Mouse (Mus musculus) forebrain, postnatal 0 days (tissue): ENCODE measurements around the gene Mgat4e. TPM values are rescaled to one million over a fixed set of nuclear protein-coding genes. Genes with fewer than 3 reads are reported as not detected.

Experiments
- ATAC-seq: fragments of 200-750 bp; cut with Nextera tagmentation; 2 replicates; pipeline ENCODE4 v1.8.0; 2017; ENCODE audit warnings: mild to moderate bottlenecking, moderate library complexity
- DNase-seq: peaks from one replicate; pipeline ENCODE4 v3.0.0-alpha.2; 2015
- H3K27ac ChIP-seq: fragments of 300-500 bp; sonication (generic); 2 replicates; pipeline ENCODE4 v1.5.1; 2014; ENCODE audit warnings: low read depth, mild to moderate bottlenecking, antibody characterized with exemption, low read length, moderate library complexity, mixed read lengths
- H3K27me3 ChIP-seq: fragments of 300-500 bp; sonication (generic); 2 replicates; pipeline ENCODE4 v1.6.1; 2014; ENCODE audit warnings: mild to moderate bottlenecking, low read length, mixed read lengths; ENCODE audit not compliant: insufficient read depth
- H3K36me3 ChIP-seq: fragments of 300-500 bp; sonication (generic); 2 replicates; pipeline ENCODE4 v1.6.1; 2014; ENCODE audit warnings: mild to moderate bottlenecking, moderate library complexity; ENCODE audit not compliant: insufficient read depth
- H3K4me1 ChIP-seq: fragments of 300-500 bp; sonication (generic); 2 replicates; pipeline ENCODE4 v1.6.1; 2014; ENCODE audit warnings: antibody characterized with exemption; ENCODE audit not compliant: insufficient read depth
- H3K4me2 ChIP-seq: fragments of 300-500 bp; sonication (generic); 2 replicates; pipeline ENCODE4 v1.6.1; 2014; ENCODE audit warnings: low read depth, mild to moderate bottlenecking, moderate library complexity
- H3K4me3 ChIP-seq: fragments of 300-500 bp; sonication (generic); 2 replicates; pipeline ENCODE4 v1.5.1; 2014; ENCODE audit warnings: low read depth, low read length, mixed read lengths
- H3K9ac ChIP-seq: fragments of 300-500 bp; sonication (generic); 2 replicates; pipeline ENCODE4 v1.6.1; 2014; ENCODE audit warnings: mild to moderate bottlenecking
- H3K9me3 ChIP-seq: fragments of 300-500 bp; sonication (generic); 2 replicates; pipeline ENCODE4 v1.6.1; 2016; ENCODE audit warnings: low read length
- CTCF ChIP-seq: sonication (generic); IDR thresholded peaks from 2 replicates; pipeline ENCODE4 v1.5.1; 2016; ENCODE audit warnings: antibody characterized with exemption, control low read depth, low read depth
- WGBS: fragments of 180-500 bp; shearing (Covaris S2); extraction: QIAGEN DNeasy Blood & Tissue Kit; methylation state at CpG from one replicate; pipeline ENCODE4 v1.1.7; 2014; 5-methylcytosine and 5-hydroxymethylcytosine counted together
- polyA plus RNA-seq: library from polyadenylated mRNA; unstranded; fragments of >200 nt; fragmentation: Nextera tagmentation; extraction: Ambion mirVana; gene quantifications from 2 replicates; pipeline ENCODE4 v1.2.1, GENCODE M21; 2015
- total RNA-seq: library from RNA; depleted of rRNA; stranded (reverse); fragments of >200 nt; gene quantifications from 2 replicates; pipeline ENCODE4 v1.2.3, GENCODE M21; 2014

Gene Mgat4e
- total and polyA plus RNA-seq, 2 experiments from 2014 or later = not detected

DNA sequence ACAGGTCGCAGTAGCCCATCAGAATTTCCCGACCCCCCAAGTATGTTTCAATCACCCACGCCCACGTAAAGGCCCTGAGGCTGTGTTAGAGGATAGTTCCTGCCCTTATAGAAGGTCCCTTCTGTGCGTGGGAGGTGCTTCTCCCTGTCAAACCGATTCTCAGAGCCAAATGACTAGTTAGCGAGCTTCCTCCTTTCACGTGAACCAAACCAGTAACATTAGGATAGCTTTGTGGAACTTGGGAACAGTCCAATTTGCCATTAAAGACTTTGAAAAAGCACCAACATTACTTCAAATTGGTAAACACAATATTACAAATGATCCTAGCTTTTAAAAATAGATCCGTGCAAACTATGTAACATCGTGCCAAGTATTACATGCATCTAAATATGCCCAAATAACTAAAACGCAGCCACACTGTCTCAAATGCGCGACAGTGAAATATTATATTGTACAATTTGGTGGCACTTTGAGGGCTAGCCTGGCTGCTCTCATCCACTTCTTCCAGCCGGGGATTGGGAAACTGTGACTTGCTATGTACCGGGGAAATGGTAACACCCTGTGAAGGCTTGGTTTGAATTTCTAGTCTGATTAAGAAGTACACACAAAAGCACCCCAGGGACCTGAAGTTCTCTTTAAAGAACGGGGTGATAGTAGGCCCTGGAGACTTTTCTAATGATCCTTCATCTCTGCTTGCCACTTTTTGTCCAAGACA lies 35.4 kb downstream of the Mgat4e start:
- DNase-seq (peak; percentile 21), ATAC-seq (no peak)
- Histone ChIP-seq H3K36me3 (0 out of 2 replicates have a peak, but pooled peaks cover 4% of the 10 kb centered on the region), H3K27me3 (peaks cover 8% of the 10 kb centered on the region), H3K4me3 (peak overlapping the region; percentile 34; the same call in 1 of the 2 replicates), H3K9ac (no peak overlapping the region), H3K27ac (no peak overlapping the region), H3K4me2 (peak overlapping the region; percentile 68; the same call in 1 of the 2 replicates), H3K4me1 (peaks cover 8% of the 10 kb centered on the region), H3K9me3 (no peaks in the 10 kb centered on the region)
- 32% methylated on average over 16 of the region's 16 CpGs for WGBS
- TF ChIP-seq CTCF = no peak

DNA sequence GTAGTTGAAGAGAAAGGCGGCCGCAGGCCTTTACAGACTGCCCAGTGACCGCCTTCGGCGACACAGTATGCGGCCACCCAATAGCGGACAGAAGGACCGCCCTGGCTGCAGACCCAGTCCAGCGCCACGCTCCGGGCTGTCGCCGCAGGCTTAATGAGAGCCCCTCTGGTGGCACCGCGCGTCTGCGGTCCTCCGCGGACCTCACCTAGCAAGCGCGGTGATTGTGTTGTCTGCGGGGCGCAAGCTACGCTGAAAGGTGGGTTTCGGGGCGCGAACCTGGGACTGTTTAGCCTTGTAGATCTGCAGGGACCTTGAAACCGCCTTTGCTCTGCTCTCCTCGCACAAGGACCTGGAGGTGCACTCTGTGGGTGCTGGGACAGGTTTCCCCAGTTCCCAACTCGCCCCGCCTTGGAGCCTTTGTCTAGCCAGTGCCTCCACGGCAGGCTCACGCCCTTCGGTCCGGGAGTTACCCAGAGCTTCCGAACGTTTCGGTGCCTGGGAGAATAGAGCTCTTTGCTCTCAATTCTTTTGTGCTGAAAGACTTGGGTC lies 36.1 kb downstream of the Mgat4e start:
- Histone ChIP-seq H3K4me2 (peak overlapping the region; percentile 68), H3K4me1 (peaks cover 8% of the 10 kb centered on the region), H3K4me3 (peak overlapping the region; percentile 34), H3K9me3 (no peaks in the 10 kb centered on the region), H3K9ac (peak overlapping the region; percentile 46), H3K27ac (no peak overlapping the region), H3K27me3 (peaks cover 8% of the 10 kb centered on the region), H3K36me3 (0 out of 2 replicates have a peak, but pooled peaks cover 5% of the 10 kb centered on the region)
- ATAC-seq = peak; percentile 48; the same call in 1 of the 2 replicates
- peak; percentile 34 for DNase-seq
- no peak for TF ChIP-seq CTCF
- under 1% methylated on average over 38 of the region's 38 CpGs for WGBS

DNA sequence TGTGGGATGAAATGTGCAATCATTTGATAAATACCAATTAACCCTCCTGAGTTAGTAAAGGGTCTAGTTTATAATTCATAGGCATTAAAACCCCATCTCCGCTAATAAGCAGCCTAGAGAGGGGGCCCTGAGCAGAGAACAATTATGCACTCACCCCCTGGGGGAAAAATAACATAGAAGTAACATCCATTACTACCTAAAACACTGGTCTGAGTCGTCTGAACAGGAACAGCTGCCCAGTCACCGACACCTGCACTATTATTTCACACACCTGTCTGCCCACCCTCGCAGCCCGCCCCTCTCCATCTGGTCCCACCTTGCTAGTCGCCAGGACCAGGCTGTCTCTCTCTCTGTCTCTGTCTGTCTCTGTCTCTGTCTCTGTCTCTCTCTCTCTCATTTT lies 36.9 kb downstream of the Mgat4e start:
- DNase-seq = no peak
- TF ChIP-seq CTCF = no peak
- 52% methylated on average over 6 of the region's 6 CpGs for WGBS
- Histone ChIP-seq H3K36me3 (0 out of 2 replicates have a peak, but pooled peaks cover 12% of the 10 kb centered on the region), H3K9ac (no peak overlapping the region), H3K4me3 (no peak overlapping the region), H3K27me3 (peaks cover 8% of the 10 kb centered on the region), H3K9me3 (no peaks in the 10 kb centered on the region), H3K27ac (no peak overlapping the region), H3K4me2 (no peak overlapping the region), H3K4me1 (peaks cover 8% of the 10 kb centered on the region)
- no peak for ATAC-seq

DNA sequence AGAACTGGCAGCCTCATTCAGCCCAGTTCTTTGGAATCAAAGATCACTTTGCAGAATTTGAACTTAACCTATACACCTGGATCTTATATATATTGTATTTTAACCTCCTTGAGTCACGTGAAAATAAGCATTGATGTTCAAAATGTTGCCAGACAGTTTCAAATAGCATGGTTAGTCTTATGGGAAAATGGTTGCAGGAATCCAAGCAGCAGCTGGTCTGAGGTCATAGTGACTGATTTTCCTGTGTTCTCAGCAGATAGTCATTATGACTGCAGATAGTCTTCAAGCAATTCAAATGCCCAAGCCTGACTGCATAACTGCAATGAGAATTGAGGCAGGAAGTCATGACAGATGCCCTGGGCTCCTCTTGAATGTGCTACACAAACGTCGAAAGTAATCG lies 37.3 kb downstream of the Mgat4e start:
- H3K27ac ChIP-seq = no peak overlapping the region
- H3K27me3 ChIP-seq = peaks cover 8% of the 10 kb centered on the region
- ATAC-seq (no peak), DNase-seq (no peak)
- no peak overlapping the region for H3K9ac ChIP-seq
- peaks cover 16% of the 10 kb centered on the region; the same call in 1 of the 2 replicates for H3K36me3 ChIP-seq
- TF ChIP-seq CTCF = no peak
- H3K4me3 ChIP-seq = no peak overlapping the region
- no peaks in the 10 kb centered on the region for H3K9me3 ChIP-seq
- no peak overlapping the region for H3K4me2 ChIP-seq
- WGBS = 52% methylated on average over 4 of the region's 4 CpGs
- peaks cover 8% of the 10 kb centered on the region for H3K4me1 ChIP-seq

DNA sequence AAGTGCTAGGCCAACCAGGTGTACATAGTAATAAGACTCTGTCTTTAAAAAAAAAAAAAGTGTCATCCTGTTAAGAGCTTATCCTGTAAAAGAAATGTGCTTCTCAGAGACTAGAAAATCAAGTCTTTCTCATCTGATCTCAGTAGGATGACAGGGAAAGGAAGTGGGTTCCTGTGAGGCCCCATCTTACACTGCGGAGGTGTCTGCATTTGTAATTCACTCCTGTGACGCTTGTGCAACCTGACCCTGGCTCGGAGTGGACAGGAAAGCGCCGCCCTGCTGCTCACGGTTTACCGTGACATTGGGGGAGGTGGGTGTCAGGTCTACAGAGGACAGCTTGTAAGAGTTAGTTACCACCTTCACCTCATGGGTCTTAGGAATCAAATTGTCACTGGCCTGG lies 39.5 kb downstream of the Mgat4e start:
- ATAC-seq (no peak), DNase-seq (no peak)
- H3K9me3 ChIP-seq = no peaks in the 10 kb centered on the region
- WGBS = 66% methylated on average over 7 of the region's 7 CpGs
- no peak overlapping the region for H3K27ac ChIP-seq
- no peak for TF ChIP-seq CTCF
- H3K27me3 ChIP-seq = peaks cover 8% of the 10 kb centered on the region
- H3K9ac ChIP-seq = no peak overlapping the region
- H3K36me3 ChIP-seq = peaks cover 31% of the 10 kb centered on the region
- H3K4me1 ChIP-seq = peaks cover 8% of the 10 kb centered on the region
- H3K4me2 ChIP-seq = no peak overlapping the region
- H3K4me3 ChIP-seq = no peak overlapping the region

DNA sequence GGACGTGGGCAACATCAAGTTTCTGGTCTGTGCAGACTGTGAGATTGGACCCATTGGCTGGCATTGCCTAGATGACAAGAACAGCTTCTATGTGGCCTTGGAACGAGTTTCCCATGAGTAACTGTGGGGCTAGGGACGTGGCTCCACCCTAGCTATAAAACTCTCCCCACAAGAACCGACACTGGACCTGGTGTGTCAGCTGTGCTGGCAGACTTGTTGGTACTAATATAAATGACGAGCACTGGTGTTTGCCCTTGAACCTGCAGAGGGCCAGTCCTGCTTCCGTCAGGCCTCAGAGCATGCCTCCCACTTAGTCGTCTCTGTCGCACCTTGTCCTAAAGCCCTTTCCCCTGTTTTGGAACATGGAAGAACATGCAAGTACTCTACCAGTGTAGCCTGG lies 43.3 kb downstream of the Mgat4e start:
- Histone ChIP-seq H3K27me3 (no peaks in the 10 kb centered on the region), H3K4me3 (no peak overlapping the region), H3K9me3 (no peaks in the 10 kb centered on the region), H3K27ac (no peak overlapping the region), H3K4me2 (no peak overlapping the region), H3K9ac (no peak overlapping the region), H3K4me1 (no peaks in the 10 kb centered on the region), H3K36me3 (peaks cover 36% of the 10 kb centered on the region)
- 93% methylated on average over 8 of the region's 8 CpGs for WGBS
- DNase-seq (no peak), ATAC-seq (no peak)
- TF ChIP-seq CTCF = no peak

DNA sequence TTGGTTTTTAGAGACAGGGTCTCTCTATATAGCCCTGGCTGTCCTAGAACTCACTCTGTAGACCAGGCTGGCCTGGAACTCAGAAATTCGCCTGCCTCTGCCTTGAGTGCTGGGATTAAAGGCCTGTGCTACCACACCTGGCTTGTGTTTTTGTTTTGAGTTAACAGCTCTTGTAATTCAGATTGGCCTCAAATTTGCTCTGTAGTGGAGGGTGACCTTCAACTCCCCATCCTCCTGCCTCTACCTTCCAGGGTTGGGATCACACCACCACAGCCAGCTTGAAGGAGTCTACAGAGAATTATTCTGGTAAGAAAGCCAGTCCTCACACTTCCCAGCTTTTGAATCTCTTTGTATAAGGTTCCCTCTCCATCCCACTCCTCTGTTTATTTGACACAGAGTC lies 48.6 kb downstream of the Mgat4e start:
- ATAC-seq = no peak
- Histone ChIP-seq H3K4me3 (no peak overlapping the region), H3K27me3 (no peaks in the 10 kb centered on the region), H3K36me3 (peaks cover 13% of the 10 kb centered on the region), H3K9me3 (no peaks in the 10 kb centered on the region), H3K4me2 (no peak overlapping the region), H3K27ac (no peak overlapping the region), H3K4me1 (no peaks in the 10 kb centered on the region), H3K9ac (no peak overlapping the region)
- DNase-seq = no peak
- TF ChIP-seq CTCF = no peak
- 92% methylated on average over 1 of the region's 1 CpGs for WGBS
